Mouse (Mus musculus): ENCODE measurements around the gene Dmkn. TPM values are rescaled to one million over a fixed set of nuclear protein-coding genes. Genes with fewer than 3 reads are reported as not detected.
"Not testable (repeated sequence)": the region's sequence is repeated elsewhere in the genome, so short reads cannot be mapped to it uniquely, and the experiment has no call there.

The Dmkn gene
- 1 to 10 TPM; 2.6 to 3.6 TPM for total RNA-seq (2021)

GRCm38 (mm10) chr7:30763456-30763855 is at the start of gene Dmkn:
Gene Dmkn, plus strand, starts transcription at chr7:30763756.
- intact Hi-C loops (cut with DNase I): no loop called here
- no peak for DNase-seq (ENCODE audit: low spot score in 2 of 2)

DNA sequence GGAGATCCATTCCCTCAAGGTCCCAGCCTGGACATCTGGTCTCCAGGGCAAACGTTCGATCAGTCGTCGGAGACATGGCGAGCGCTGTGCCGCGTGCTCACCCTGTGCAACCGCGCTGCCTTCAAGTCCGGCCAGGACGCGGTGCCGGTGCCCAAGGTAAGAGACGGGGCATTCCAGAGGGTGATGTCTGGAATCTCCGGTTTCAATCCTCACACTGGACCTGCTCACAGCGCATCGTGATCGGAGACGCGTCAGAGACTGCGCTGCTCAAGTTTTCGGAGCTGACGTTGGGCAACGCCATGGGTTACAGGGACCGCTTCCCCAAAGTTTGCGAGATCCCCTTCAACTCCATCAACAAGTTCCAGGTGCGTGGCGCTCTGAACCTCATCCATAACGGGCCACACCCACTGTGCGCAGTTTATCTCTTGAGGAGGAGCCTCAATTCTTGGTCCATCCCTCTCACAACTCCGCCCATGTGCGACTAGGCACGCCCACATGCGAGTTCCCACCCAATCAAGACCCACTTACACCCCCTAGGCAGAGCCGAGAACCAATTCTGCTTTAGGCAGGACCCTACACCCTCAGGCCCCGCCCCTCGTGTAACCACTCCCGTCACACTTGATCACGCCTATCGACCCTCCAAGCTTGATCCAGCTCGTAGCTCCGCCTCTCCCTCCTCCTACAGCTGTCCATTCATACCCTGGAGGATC is 46.4 kb upstream of the Dmkn start:
- peak; percentile 16 to 21 for DNase-seq (ENCODE audit: low spot score in 2 of 2)
- intact Hi-C loops (cut with DNase I): no loop called here

DNA sequence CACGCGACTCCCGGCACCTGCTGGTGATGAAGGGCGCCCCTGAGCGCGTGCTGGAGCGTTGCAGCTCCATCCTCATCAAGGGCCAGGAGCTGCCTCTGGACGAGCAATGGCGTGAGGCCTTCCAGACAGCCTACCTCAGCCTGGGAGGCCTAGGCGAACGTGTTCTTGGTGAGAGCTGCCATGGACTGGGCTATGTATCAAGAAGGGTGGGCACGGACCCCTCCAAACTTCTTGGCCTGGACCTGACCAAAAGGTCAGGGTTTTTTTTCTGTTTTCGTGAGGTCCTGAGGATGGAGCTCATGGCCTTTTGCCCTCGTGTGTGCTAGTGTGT is 45.9 kb upstream of the Dmkn start:
- intact Hi-C loops (cut with DNase I): no loop called here
- no peak for DNase-seq (ENCODE audit: low spot score in 2 of 2)

DNA sequence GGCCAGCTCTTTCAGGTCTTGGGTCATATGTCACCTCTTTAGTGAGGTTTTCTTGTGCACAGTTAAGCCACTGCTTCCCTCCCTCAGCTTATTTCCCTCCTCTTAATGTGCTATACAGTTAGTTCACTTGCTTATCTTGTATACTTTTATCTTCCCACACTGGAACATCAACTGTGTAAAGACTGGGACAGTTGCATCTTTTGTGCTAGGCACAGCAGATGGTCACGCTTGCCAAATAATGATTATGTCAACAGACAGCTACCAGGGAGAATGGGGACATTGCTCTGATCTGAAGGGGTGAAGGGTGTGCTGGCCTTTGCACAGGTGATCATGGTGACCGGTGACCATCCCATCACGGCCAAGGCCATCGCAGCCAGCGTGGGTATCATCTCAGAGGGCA is 43.9 kb upstream of the Dmkn start:
- intact Hi-C loops (cut with DNase I): no loop called here
- DNase-seq (ENCODE audit: low spot score in 2 of 2): no peak

- no peak for DNase-seq (ENCODE audit: low spot score in 2 of 2)
- intact Hi-C loops (cut with DNase I): no loop called here
Measured at GRCm38 (mm10) chr7:30721286-30721685, 42.3 kb upstream of the Dmkn start.

DNA sequence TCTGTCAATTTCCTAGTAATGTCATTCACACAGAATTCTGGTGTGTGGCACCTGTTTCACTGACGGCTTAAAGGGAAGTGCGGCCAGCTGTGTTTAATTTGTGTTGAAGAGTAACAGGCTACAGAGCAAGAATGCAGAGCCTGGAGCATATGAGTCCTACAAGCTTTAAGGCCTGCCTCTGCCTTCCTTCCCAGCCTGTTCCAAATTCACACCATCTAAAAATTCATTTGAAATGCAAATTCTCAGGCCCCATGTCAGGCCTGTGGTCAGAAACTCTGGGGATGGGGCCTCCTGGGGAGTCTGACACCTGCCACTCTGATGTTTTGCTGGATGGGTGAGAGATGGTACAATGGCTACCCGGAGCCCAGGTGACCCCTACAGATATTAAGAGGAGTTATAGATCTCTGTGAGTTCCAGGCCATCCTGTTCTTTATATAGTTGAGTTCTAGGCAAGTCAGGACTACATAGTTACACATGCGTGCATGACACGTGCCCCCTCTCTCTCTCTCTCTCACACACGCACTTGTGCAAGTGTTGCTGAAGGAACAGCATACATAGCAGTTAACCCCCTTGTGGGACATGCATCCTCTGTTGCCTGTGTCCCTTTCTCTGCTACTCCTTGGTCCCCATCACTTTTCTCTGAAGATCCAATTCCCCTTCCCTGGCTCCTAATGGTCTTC is 40.1 kb upstream of the Dmkn start:
- intact Hi-C loops (cut with DNase I): no loop called here
- DNase-seq (ENCODE audit: low spot score in 2 of 2): no peak

- intact Hi-C loops (cut with DNase I): loop anchor here (5.0 kb wide), 1 partner anchor 81 kb away; no protein-coding TSS in a partner anchor
Measured at GRCm38 (mm10) chr7:30728214-30728613, 35.3 kb upstream of the Dmkn start.

DNA sequence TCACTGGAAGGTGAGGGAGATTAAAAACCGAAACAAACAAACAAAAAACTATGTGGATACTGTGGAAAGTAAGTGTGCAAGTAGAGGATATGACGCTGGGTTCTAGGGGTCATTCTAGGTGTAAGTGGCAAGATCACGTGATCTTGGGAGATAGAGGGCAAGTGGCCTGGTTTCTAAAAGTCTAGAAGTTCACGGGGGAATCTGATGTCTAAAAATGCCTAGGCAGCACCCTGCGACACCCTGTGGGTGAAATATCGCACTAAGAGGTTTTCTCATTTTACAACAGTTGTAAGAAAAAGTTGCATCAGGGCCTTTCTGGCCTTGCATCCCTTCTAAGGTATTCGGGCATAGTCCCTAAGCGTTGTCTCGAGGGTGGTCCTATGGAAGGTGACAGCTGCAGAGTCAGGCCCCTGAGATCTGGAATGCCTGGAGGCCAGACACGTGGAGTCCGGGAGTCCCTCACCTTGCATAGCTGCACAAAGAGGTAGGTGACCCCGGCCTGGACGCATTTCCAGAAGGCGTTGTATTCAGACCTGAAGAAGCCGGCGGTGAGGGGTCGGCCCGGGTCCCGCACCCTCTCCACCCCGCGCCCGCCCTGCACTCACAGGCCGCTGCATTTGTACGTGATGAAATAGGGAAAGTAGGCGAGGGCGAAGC is 34.7 kb upstream of the Dmkn start:
- DNase-seq (ENCODE audit: low spot score in 2 of 2): no peak
- intact Hi-C loops (cut with DNase I): loop anchor here (5.0 kb wide), 1 partner anchor 82 kb away; no protein-coding TSS in a partner anchor

More at GRCm38 (mm10) chr7:30728214-30728613, 35.3 kb upstream of the Dmkn start:
- no peak for DNase-seq (ENCODE audit: low spot score in 2 of 2)

- DNase-seq (ENCODE audit: low spot score in 2 of 2): peak; percentile 96 to 98
- intact Hi-C loops (cut with DNase I): loop anchor here (5.0 kb wide), 1 partner anchor 82 kb away; no protein-coding TSS in a partner anchor
Measured at GRCm38 (mm10) chr7:30729396-30730063, 34.0 kb upstream of the Dmkn start, which contains the start of gene Tmem147. Gene Tmem147, minus strand, starts transcription at chr7:30729540.

GRCm38 (mm10) chr7:30730064-30730722 is 33.4 kb upstream of the Dmkn start:
- intact Hi-C loops (cut with DNase I); DNase-seq (ENCODE audit: low spot score in 2 of 2): not testable (repeated sequence)

GRCm38 (mm10) chr7:30736211-30736610 is 27.3 kb upstream of the Dmkn start:
- intact Hi-C loops (cut with DNase I): no loop called here
- no peak for DNase-seq (ENCODE audit: low spot score in 2 of 2)

DNA sequence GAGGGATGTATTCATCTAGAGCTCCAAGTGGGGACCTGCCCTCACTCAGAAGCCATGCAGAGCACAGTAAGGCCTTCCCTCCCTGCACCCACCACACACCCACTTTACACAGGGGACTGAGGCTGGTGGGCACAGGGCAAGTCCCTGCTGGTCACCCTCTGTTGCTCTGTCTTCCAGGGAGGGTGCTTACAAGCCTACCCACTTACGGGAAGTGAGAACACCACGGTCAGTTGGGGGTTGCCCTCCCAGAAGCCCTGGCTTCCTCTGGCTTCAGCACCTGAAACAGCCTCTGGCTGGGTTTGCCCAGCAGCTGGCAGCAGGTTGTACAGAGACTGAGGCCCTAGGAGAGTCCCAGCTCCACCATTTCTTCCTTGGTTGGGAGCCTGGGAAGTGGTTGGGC is 21.0 kb upstream of the Dmkn start:
- intact Hi-C loops (cut with DNase I); DNase-seq (ENCODE audit: low spot score in 2 of 2): not testable (repeated sequence)

DNA sequence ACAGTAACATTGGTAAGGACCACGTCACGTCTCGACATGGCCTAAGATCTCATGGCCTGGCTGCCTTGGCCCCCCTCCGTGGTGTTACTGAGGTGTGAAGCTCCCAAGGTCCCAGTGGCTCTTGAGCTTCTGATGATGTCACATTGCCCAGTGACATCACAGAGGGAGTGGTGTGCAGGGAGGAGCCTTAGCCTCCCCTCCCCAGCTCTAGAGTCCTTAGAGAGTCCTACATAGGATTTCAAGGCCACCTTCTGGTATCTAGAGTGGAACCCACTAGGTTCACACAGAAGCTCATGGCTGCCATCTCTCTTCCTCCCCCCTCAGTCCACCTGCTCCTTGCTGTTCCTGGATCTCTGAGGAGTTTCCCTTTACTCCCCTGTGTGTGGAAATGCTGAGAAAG is 19.9 kb upstream of the Dmkn start, which contains the start of gene Gapdhs:
Gene Gapdhs (minus strand): TSS at position 65 of the 400 bp plus-strand sequence.
- intact Hi-C loops (cut with DNase I); DNase-seq (ENCODE audit: low spot score in 2 of 2): not testable (repeated sequence)

GRCm38 (mm10) chr7:30744022-30744598 is 19.4 kb upstream of the Dmkn start:
- no peak for DNase-seq (ENCODE audit: low spot score in 2 of 2)
- intact Hi-C loops (cut with DNase I): no loop called here

DNA sequence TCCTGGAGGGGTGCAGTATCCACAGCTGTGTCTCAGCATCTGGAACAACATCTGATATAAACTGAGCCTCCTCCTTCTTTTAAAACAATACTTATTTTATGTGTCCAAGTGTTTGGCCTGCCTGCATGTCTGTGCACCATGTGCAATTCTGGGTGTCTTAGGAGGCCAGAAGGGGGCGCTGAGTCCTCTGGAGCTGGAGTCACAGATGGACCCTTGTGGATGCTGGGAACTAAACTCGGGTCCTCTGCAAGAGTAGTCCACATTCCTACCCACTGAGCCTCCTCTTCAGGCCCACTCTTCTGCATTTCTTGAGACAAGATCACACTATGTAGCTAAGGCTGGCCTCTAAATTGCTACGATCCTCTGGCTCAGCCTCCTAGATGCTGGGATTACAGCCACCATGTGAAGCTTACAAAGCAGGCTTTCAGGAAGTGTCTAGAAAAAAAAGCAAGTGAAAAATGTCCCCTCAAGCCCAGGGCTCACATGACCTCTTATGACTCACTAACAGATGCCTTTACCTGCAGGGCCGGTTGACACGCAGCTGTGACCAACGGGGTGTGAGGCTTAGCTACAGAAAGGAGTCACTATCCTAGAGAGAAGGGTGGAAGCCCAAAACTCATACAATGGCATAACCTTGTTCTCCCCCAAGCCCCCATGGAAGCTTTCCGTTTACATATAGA is 15.9 kb upstream of the Dmkn start:
- intact Hi-C loops (cut with DNase I): no loop called here
- no peak for DNase-seq (ENCODE audit: low spot score in 2 of 2)

DNA sequence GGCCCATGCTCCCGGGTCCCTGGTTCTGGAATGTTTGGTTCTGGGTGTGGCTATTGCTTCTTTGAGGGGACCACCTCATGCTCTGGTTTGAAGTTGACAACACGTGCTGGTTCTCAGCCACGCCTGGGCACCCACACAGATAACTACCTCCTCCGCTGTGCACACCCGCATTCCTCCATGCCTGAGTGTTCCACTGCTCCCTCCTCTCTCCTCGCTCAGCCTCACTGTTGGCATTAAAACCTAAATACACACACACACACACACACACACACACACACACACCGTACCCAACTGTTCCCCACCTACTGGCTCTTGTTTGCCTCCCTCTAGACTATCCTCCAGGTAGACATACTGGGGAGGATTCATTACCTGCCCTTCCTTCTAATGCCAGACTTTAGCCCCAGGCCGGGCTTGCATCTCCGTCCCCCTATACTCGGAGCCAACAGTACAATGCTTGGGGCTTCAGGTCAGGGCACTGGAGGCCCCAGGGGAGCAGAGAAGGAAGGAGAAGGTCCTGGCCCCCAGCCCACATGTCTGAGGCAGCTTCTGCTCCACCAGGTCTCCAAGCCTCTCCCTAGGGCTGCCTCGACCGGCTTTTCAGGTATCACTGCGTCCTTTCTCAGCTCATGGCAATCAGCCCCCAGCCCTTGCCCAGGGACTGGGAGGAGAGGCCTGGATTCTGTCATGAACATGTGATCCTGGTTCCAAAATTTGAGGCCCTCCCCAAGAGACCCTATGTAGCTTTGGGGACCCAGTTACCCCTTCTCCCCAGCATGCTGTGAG is 13.5 kb upstream of the Dmkn start:
- DNase-seq (ENCODE audit: low spot score in 2 of 2): peak in 1 of 2 experiments; percentile 19
- intact Hi-C loops (cut with DNase I): no loop called here

DNA sequence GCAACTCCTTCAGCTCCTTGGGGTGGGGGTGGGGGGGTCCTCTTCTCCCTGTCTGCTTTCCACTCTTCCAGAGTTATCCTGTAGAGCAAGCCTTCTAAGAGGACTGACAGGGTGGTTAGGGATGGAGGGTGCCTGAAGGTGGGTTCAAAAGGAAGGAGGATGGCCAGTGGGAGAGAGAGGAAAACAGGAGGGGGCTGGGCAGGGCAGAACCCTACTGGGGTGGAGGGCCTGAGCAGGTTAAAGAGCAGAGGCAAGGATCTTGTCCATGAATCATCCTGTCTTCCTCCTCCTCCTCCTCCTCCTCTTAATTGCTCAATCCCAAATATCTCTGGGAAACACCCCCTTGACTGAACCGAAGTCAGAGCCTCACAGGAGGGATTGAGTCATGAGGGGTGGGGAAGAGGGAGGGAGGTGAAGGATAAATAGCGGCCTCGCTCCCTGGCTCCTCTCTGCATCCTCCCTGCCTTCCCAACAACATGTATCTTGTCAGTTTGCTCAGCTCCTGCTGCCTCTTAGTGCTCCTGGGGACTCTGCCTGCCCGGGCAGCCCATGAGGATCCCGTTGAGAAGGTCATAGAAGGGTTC is 12.4 kb upstream of the Dmkn start, which contains the start of gene Sbsn:
Gene Sbsn (plus strand): TSS at position 386 of the 584 bp plus-strand sequence.
- intact Hi-C loops (cut with DNase I): no loop called here
- no peak for DNase-seq (ENCODE audit: low spot score in 2 of 2)

All from left cerebral cortex, postnatal 36 days (tissue).